Mouse (Mus musculus) cerebellum, adult 2 months (tissue): ENCODE measurements around the gene Fscn3. TPM values are rescaled to one million over a fixed set of nuclear protein-coding genes. Genes with fewer than 3 reads are reported as not detected.

Source experiments
- DNase-seq, 2 experiments: peaks; one replicate each; pipeline ENCODE4 v3.0.0; 2021
- H3K27ac ChIP-seq: fragments of 200-500 bp; 2 replicates; pipeline ENCODE4 v1.5.1; 2012; ENCODE audit warnings: low read length, control low read depth, inconsistent platforms; ENCODE audit not compliant: insufficient read depth
- H3K27me3 ChIP-seq: fragments of 200-500 bp; 2 replicates; pipeline ENCODE4 v1.6.1; 2012; ENCODE audit warnings: inconsistent platforms, mild to moderate bottlenecking, low read length, moderate library complexity; ENCODE audit not compliant: control insufficient read depth, insufficient read depth
- H3K4me1 ChIP-seq: fragments of 200-500 bp; 2 replicates; pipeline ENCODE4 v1.6.1; 2011; ENCODE audit warnings: low read length; ENCODE audit not compliant: control insufficient read depth, insufficient read depth
- H3K4me3 ChIP-seq: fragments of 200-500 bp; replicated peaks from 2 replicates; pipeline ENCODE3; 2011; ENCODE audit warnings: mild to moderate bottlenecking, low read depth, low read length, control low read depth; ENCODE audit not compliant: insufficient read depth
- CTCF ChIP-seq: fragments of 200-500 bp; IDR thresholded peaks from 2 replicates; pipeline ENCODE4 v1.5.1; 2011; ENCODE audit warnings: low read depth, mild to moderate bottlenecking, control low read depth, low read length, moderate library complexity, borderline replicate concordance; ENCODE audit not compliant: insufficient read depth
- POLR2A ChIP-seq: fragments of 200-500 bp; IDR thresholded peaks from 2 replicates; pipeline ENCODE4 v1.6.1; 2011; ENCODE audit warnings: low read length, control low read depth, borderline replicate concordance; ENCODE audit not compliant: insufficient read depth
- WGBS: fragments of 180-500 bp; shearing (Covaris S2); methylation state at CpG from one replicate; pipeline ENCODE4 v1.1.7; 2018; 5-methylcytosine and 5-hydroxymethylcytosine counted together
- polyA plus RNA-seq: library from polyadenylated mRNA; depleted of rRNA; stranded (reverse); fragments of >200 nt; gene quantifications from 2 replicates; pipeline ENCODE4 v1.2.3, GENCODE M21; 2012

Gene Fscn3
- polyA plus RNA-seq, 1 experiment, result 0.08 TPM

GRCm38 (mm10) chr6:28420865-28421264 lies 6.7 kb upstream of the Fscn3 start:
- Histone ChIP-seq H3K27me3 (no peaks in the 10 kb centered on the region), H3K27ac (no peak overlapping the region), H3K4me3 (peak overlapping the region; percentile 78), H3K4me1 (peaks cover 27% of the 10 kb centered on the region)
- DNase-seq, result peak in 1 of 2 experiments; percentile 21
- WGBS, result 15% methylated on average over 13 of the region's 13 CpGs
- TF ChIP-seq CTCF (no peak), POLR2A (no peak)

DNA sequence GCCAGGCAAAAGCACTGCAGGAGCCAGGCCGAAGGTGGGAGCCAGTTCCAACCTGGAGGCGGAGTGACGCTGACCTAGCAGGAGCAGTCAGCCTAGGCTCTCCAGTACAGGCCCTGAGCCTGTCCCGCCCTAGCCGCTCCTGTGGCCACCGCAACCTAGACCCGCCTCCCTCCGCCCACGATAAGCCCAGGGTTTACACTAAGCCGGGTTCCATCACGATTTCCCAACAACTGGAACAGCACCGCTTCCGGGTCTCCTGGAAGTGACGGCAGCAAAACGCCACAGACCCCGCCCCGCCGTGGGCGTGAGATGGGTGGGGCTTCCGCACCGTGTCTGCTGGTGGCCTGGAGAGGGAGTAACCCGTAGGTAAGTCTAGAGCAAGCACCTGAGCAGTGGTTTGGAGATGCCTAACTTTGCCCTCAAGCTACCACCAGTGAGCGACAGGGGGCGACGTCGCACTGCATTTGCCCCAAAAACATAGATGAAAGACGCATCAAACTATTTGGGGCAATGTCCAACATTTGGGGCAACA lies 6.1 kb upstream of the Fscn3 start:
- H3K27ac ChIP-seq, result peak overlapping the region; percentile 36
- DNase-seq, result peak; percentile 93
- no peaks in the 10 kb centered on the region for H3K27me3 ChIP-seq
- 1% methylated on average over 27 of the region's 27 CpGs for WGBS
- H3K4me1 ChIP-seq, result peaks cover 30% of the 10 kb centered on the region
- peak overlapping the region; percentile 78 for H3K4me3 ChIP-seq
- TF ChIP-seq CTCF (peak; percentile 74), POLR2A (peak; percentile 67; the same call in 1 of the 2 replicates)

- no peak for TF ChIP-seq POLR2A
- no peak for TF ChIP-seq CTCF
- Histone ChIP-seq H3K4me1 (peaks cover 34% of the 10 kb centered on the region), H3K27me3 (no peaks in the 10 kb centered on the region), H3K4me3 (peak overlapping the region; percentile 57), H3K27ac (no peak overlapping the region; the same call in 1 of the 2 replicates)
- peak; percentile 24 to 25 for DNase-seq
- 67% methylated on average over 15 of the region's 15 CpGs for WGBS
Measured at GRCm38 (mm10) chr6:28422651-28423290, 4.8 kb upstream of the Fscn3 start.

GRCm38 (mm10) chr6:28423313-28423712 lies 4.3 kb upstream of the Fscn3 start, which contains the start of gene Arf5:
TSS of gene Arf5 (plus strand) at chr6:28423560.
- Histone ChIP-seq H3K27me3 (no peaks in the 10 kb centered on the region), H3K4me1 (peaks cover 28% of the 10 kb centered on the region), H3K4me3 (peak within 1 kb of the TSS; percentile 81), H3K27ac (peak within 1 kb of the TSS; percentile 86)
- 2% methylated on average over 17 of the region's 42 CpGs for WGBS
- no peak for TF ChIP-seq POLR2A
- TF ChIP-seq CTCF, result no peak
- peak; percentile 93 for DNase-seq

- Histone ChIP-seq H3K4me1 (peaks cover 25% of the 10 kb centered on the region), H3K27me3 (no peaks in the 10 kb centered on the region), H3K27ac (peak overlapping the region; percentile 86), H3K4me3 (peak overlapping the region; percentile 81)
- 7% methylated on average over 46 of the region's 46 CpGs for WGBS
- 0 out of 2 replicates have a peak, but pooled peaks have one; percentile 25 for TF ChIP-seq POLR2A
- TF ChIP-seq CTCF, result no peak; the same call in 1 of the 2 replicates
- peak; percentile 81 for DNase-seq
Measured at GRCm38 (mm10) chr6:28423767-28424695, 3.6 kb upstream of the Fscn3 start.

- 19% methylated on average over 6 of the region's 6 CpGs for WGBS
- peak; percentile 46 to 59 for DNase-seq
- Histone ChIP-seq H3K4me1 (peaks cover 28% of the 10 kb centered on the region), H3K27ac (no peak overlapping the region), H3K27me3 (no peaks in the 10 kb centered on the region), H3K4me3 (peak overlapping the region; percentile 46)
- no peak for TF ChIP-seq POLR2A
- no peak for TF ChIP-seq CTCF
Measured at GRCm38 (mm10) chr6:28425019-28425418, 2.6 kb upstream of the Fscn3 start.

DNA sequence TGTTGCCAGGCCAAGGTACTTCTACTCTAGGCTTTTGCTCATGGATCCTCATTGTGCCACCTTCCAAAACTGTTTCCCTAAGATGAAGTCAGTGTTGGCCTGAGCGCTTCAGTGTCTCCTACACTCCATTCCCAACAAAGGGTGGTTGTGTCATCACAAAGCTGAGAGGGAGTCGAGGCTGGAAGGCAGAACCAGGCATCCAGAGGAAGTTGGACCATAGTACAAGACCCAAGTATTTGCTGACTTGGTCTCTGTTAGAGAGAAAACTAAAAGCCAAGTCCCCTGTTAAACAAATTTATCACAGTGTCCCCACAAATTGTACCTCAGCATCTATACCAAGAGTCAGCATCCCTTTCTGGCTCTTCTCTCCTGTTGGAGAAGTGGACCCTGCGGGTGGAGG lies 701 bp downstream of the Fscn3 start, which contains the start of gene Gcc1:
TSS of gene Gcc1 (minus strand) at position 101 of the 400 bp plus-strand sequence.
- no peak for DNase-seq
- H3K4me3 ChIP-seq, result no peak within 1 kb of the TSS
- TF ChIP-seq POLR2A, result no peak
- no peak for TF ChIP-seq CTCF
- H3K27ac ChIP-seq, result no peak within 1 kb of the TSS
- H3K27me3 ChIP-seq, result no peaks in the 10 kb centered on the region
- WGBS, result 93% methylated on average over 3 of the region's 3 CpGs
- peaks cover 26% of the 10 kb centered on the region for H3K4me1 ChIP-seq
